Mouse (Mus musculus): ENCODE results near the gene Cryga. TPM values are rescaled to one million over a fixed set of nuclear protein-coding genes. Genes with fewer than 3 reads are reported as not detected.

Cryga gene
- polyA plus RNA-seq, 1 experiment = not detected

DNA sequence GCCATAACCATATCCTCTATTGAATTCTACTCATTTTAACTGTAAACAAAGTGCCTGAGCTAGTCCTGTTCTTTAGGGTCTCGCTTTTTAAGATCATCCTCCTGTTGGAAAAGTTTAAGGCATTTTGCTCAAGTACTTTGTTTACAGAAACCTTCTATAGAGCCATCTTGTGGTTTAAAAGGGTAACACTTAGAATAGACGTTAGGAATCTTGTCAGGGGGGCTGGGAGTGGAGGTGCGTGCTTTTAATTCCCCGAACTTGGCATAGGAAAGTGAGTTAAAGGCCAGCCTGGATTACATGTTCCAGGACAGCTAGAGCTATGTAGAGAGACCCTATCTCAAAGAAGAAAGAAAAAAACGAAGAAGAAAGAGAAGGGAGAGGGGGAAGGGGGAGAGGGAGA lies 27.6 kb downstream of the Cryga start:
- TF ChIP-seq REST (IDR thresholded peaks at IDR 0.05; ENCODE audit: insufficient read depth, insufficient read length) = no peak
- no peak for TF ChIP-seq POLR2AphosphoS2 (IDR thresholded peaks at IDR 0.05; ENCODE audit: insufficient read length, low read depth)
- TF ChIP-seq MYOD1 (IDR thresholded peaks at IDR 0.05; ENCODE audit: control insufficient read depth in 1 of 3, insufficient read length in 2 of 3, low read depth in 2 of 3) = no peak
- no peak for TF ChIP-seq MYOG (IDR thresholded peaks at IDR 0.05; ENCODE audit: control insufficient read depth in 1 of 3, insufficient read depth in 1 of 3, insufficient read length in 2 of 3, low read depth in 2 of 3)
- TF ChIP-seq MAX (IDR thresholded peaks at IDR 0.05; ENCODE audit: low read depth) = no peak
- TF ChIP-seq CEBPB (IDR thresholded peaks at IDR 0.05; ENCODE audit: insufficient read depth, poor library complexity, severe bottlenecking) = no peak
- no peak for TF ChIP-seq SRF (IDR thresholded peaks at IDR 0.05; ENCODE audit: control insufficient read depth, insufficient read length, low read depth)
- TF ChIP-seq POLR2A (IDR thresholded peaks at IDR 0.05; ENCODE audit: insufficient read length, low read depth) = no peak
- TF ChIP-seq E2F4 (IDR thresholded peaks at IDR 0.05; ENCODE audit: insufficient read depth) = no peak
- no peak for TF ChIP-seq TCF3 (IDR thresholded peaks at IDR 0.05; ENCODE audit: insufficient read length, low read depth)
- Histone ChIP-seq H3K27me3 (ENCODE audit: control insufficient read depth, insufficient read depth, insufficient read length) (no peaks in the 10 kb centered on the region), H3K4me2 (ENCODE audit: low read depth) (no peak overlapping the region), H3ac (ENCODE audit: control insufficient read depth, insufficient read length) (no peak overlapping the region), H3K4me3 (no peak overlapping the region), H3K79me2 (ENCODE audit: control insufficient read depth, insufficient read depth) (no peaks in the 10 kb centered on the region), H3K36me3 (ENCODE audit: control insufficient read depth, insufficient read depth) (no peaks in the 10 kb centered on the region)

DNA sequence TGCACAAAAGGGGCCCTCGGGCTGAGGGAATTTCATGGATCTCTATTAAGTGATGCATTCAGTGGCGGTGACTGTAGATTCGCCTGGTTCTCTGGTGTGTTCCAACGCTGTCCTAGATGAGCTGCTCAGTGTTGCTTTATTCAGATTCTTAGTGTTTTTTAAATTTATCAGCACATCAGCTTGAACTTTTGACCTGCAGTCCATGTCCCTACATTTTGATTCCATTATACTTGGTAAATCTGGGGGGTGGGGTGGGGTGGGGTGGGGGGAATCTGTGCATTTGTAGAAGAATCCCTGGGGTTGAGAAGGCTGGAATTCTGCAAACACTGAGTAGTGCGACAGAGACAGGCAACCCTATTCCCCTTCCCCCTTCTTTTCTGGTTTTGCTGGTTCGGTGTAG lies 29.6 kb downstream of the Cryga start, which contains the start of gene Crygc:
Gene Crygc (minus strand): TSS at position 101 of the 400 bp plus-strand sequence.
- Histone ChIP-seq H3K36me3 (ENCODE audit: control insufficient read depth, insufficient read depth) (no peaks in the 10 kb centered on the region), H3K79me2 (ENCODE audit: control insufficient read depth, insufficient read depth) (no peaks in the 10 kb centered on the region), H3ac (ENCODE audit: control insufficient read depth, insufficient read length) (no peak within 1 kb of the TSS), H3K27me3 (ENCODE audit: control insufficient read depth, insufficient read depth, insufficient read length) (no peaks in the 10 kb centered on the region), H3K4me3 (no peak within 1 kb of the TSS), H3K4me2 (ENCODE audit: low read depth) (no peak within 1 kb of the TSS)
- TF ChIP-seq SRF (IDR thresholded peaks at IDR 0.05; ENCODE audit: control insufficient read depth, insufficient read length, low read depth) (no peak), POLR2A (IDR thresholded peaks at IDR 0.05; ENCODE audit: insufficient read length, low read depth) (no peak), MYOG (IDR thresholded peaks at IDR 0.05; ENCODE audit: control insufficient read depth in 1 of 3, insufficient read depth in 1 of 3, insufficient read length in 2 of 3, low read depth in 2 of 3) (no peak)

DNA sequence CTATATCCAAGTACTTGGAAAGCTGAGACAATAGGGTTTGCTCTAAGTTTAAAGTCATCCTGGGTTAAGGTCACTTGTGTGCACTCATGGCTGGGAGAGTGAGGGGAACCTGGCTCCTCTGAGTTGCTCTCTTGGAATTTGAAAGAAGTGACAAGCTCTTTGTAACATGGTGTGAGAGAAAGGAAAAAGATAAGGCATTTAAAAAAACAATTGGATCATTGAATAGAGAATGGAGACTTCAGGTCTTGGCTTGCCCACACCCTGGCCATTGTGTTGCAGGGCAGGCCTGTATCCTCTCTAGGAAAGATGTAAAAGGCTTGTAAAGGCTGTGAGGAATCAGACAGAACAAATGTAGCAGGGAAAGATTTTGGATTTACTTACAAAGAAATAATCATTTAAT lies 35.3 kb downstream of the Cryga start:
- Histone ChIP-seq H3ac (ENCODE audit: control insufficient read depth, insufficient read length) (no peak overlapping the region), H3K79me2 (ENCODE audit: control insufficient read depth, insufficient read depth) (no peaks in the 10 kb centered on the region), H3K4me3 (no peak overlapping the region), H3K4me2 (ENCODE audit: low read depth) (no peak overlapping the region), H3K36me3 (ENCODE audit: control insufficient read depth, insufficient read depth) (no peaks in the 10 kb centered on the region), H3K27me3 (ENCODE audit: control insufficient read depth, insufficient read depth, insufficient read length) (no peaks in the 10 kb centered on the region)
- TF ChIP-seq TCF3 (IDR thresholded peaks at IDR 0.05; ENCODE audit: insufficient read length, low read depth) (no peak), POLR2AphosphoS2 (IDR thresholded peaks at IDR 0.05; ENCODE audit: insufficient read length, low read depth) (no peak), E2F4 (IDR thresholded peaks at IDR 0.05; ENCODE audit: insufficient read depth) (no peak), MYOD1 (IDR thresholded peaks at IDR 0.05; ENCODE audit: control insufficient read depth in 1 of 3, insufficient read length in 2 of 3, low read depth in 2 of 3) (no peak), REST (IDR thresholded peaks at IDR 0.05; ENCODE audit: insufficient read depth, insufficient read length) (no peak)

- no peaks in the 10 kb centered on the region for H3K79me2 ChIP-seq (ENCODE audit: control insufficient read depth, insufficient read depth)
- H3K27me3 ChIP-seq (ENCODE audit: control insufficient read depth, insufficient read depth, insufficient read length) = no peaks in the 10 kb centered on the region
- H3K4me3 ChIP-seq = no peak overlapping the region
- H3K4me2 ChIP-seq (ENCODE audit: low read depth) = no peak overlapping the region
- H3K36me3 ChIP-seq (ENCODE audit: control insufficient read depth, insufficient read depth) = no peaks in the 10 kb centered on the region
- TF ChIP-seq MAX (IDR thresholded peaks at IDR 0.05; ENCODE audit: low read depth) (no peak), REST (IDR thresholded peaks at IDR 0.05; ENCODE audit: insufficient read depth, insufficient read length) (no peak), POLR2AphosphoS2 (IDR thresholded peaks at IDR 0.05; ENCODE audit: insufficient read length, low read depth) (no peak), USF1 (IDR thresholded peaks at IDR 0.05; ENCODE audit: low read depth) (no peak), SRF (IDR thresholded peaks at IDR 0.05; ENCODE audit: control insufficient read depth, insufficient read length, low read depth) (no peak), CEBPB (IDR thresholded peaks at IDR 0.05; ENCODE audit: insufficient read depth, poor library complexity, severe bottlenecking) (no peak), E2F4 (IDR thresholded peaks at IDR 0.05; ENCODE audit: insufficient read depth) (no peak), POLR2A (IDR thresholded peaks at IDR 0.05; ENCODE audit: insufficient read length, low read depth) (no peak), TCF3 (IDR thresholded peaks at IDR 0.05; ENCODE audit: insufficient read length, low read depth) (no peak), MYOD1 (IDR thresholded peaks at IDR 0.05; ENCODE audit: control insufficient read depth in 1 of 3, insufficient read length in 2 of 3, low read depth in 2 of 3) (no peak), MYOG (IDR thresholded peaks at IDR 0.05; ENCODE audit: control insufficient read depth in 1 of 3, insufficient read depth in 1 of 3, insufficient read length in 2 of 3, low read depth in 2 of 3) (no peak), TCF12 (IDR thresholded peaks at IDR 0.05; ENCODE audit: insufficient read depth, poor library complexity, severe bottlenecking) (no peak)
- H3ac ChIP-seq (ENCODE audit: control insufficient read depth, insufficient read length) = no peak overlapping the region
Measured at GRCm38 (mm10) chr1:65064201-65064600, 39.0 kb downstream of the Cryga start.

DNA sequence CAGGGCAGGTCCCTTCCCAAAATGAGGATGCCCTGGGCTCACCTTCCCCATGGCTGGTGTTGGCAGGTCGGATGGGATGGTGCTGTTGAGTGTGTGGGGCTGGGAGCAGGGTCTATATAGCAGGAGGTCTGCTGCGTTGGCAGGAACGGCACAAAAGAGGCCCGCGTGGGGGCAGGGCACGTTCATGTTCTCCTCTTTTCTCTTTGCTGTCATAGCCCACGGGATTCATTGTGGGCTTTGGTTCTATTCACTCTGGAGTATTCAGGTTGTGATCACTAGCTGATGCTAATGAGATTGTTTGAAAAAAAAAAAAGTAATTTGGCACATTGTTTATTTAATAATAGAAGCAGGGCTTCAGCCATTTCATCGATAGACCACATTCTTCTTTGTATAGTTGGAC lies 39.8 kb downstream of the Cryga start, which contains the start of gene Crygd:
Gene Crygd (minus strand): TSS at position 101 of the 400 bp plus-strand sequence.
- Histone ChIP-seq H3K36me3 (ENCODE audit: control insufficient read depth, insufficient read depth) (no peaks in the 10 kb centered on the region), H3ac (ENCODE audit: control insufficient read depth, insufficient read length) (no peak within 1 kb of the TSS), H3K79me2 (ENCODE audit: control insufficient read depth, insufficient read depth) (no peaks in the 10 kb centered on the region), H3K4me2 (ENCODE audit: low read depth) (no peak within 1 kb of the TSS), H3K4me3 (no peak within 1 kb of the TSS), H3K27me3 (ENCODE audit: control insufficient read depth, insufficient read depth, insufficient read length) (no peaks in the 10 kb centered on the region)
- TF ChIP-seq USF1 (IDR thresholded peaks at IDR 0.05; ENCODE audit: low read depth) (no peak), MYOD1 (IDR thresholded peaks at IDR 0.05; ENCODE audit: control insufficient read depth in 1 of 3, insufficient read length in 2 of 3, low read depth in 2 of 3) (no peak), MYOG (IDR thresholded peaks at IDR 0.05; ENCODE audit: control insufficient read depth in 1 of 3, insufficient read depth in 1 of 3, insufficient read length in 2 of 3, low read depth in 2 of 3) (no peak), E2F4 (IDR thresholded peaks at IDR 0.05; ENCODE audit: insufficient read depth) (no peak), MAX (IDR thresholded peaks at IDR 0.05; ENCODE audit: low read depth) (no peak), REST (IDR thresholded peaks at IDR 0.05; ENCODE audit: insufficient read depth, insufficient read length) (no peak), POLR2A (IDR thresholded peaks at IDR 0.05; ENCODE audit: insufficient read length, low read depth) (no peak), TCF3 (IDR thresholded peaks at IDR 0.05; ENCODE audit: insufficient read length, low read depth) (no peak), TCF12 (IDR thresholded peaks at IDR 0.05; ENCODE audit: insufficient read depth, poor library complexity, severe bottlenecking) (no peak), SRF (IDR thresholded peaks at IDR 0.05; ENCODE audit: control insufficient read depth, insufficient read length, low read depth) (no peak), POLR2AphosphoS2 (IDR thresholded peaks at IDR 0.05; ENCODE audit: insufficient read length, low read depth) (no peak), CEBPB (IDR thresholded peaks at IDR 0.05; ENCODE audit: insufficient read depth, poor library complexity, severe bottlenecking) (no peak)

Data from myocyte (in vitro differentiated cells).